Mouse (Mus musculus): ENCODE results near the gene Ppme1.

Ppme1 gene

DNA sequence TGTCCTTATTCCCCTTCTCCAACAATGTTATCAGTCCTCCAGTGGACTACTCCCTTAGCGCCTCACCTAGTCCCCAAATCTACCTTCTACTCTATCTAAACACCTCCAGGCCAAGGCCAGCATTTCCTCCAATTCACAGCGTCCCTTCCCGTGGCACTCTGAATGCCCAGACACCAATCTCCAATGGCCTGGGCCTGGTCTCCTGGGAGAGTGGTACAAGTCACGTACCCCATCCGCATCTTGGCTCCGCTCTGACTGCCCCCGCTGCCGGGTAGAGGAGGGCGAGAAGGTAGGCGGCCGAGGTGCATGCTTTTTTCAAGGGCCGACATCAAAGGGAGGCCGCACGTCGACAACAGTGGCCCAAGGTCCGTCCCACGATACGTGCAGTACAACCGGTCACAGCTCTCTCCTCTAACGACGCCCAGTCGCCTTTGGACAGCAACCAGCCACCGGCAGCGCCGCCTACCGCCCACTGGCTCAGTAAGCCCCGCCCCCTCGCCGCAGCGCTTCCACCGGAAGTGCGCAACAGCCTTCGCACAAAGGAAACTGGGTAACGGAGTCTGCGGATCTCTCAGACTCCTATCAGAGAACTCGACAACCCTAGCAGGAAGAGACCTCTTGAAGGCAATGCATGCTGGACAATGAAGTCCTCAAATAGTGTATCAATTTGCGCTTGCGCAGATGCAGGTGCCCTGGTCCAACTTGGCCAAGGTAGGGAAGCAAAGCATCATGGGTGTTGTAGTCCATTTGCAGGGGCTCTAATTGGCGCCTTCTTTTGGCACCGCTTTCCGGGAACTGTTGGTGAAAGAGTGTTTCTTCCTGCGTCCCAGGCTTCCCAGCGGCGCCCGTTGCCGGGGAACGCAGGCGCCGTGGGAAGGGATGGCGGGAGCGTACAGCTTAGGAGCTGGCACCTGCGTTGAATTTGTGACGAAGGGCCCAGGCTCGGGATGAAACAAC, at the start of gene Ppme1, which contains the start of gene C2cd3:
Ppme1 (minus strand) TSS at position 813 of the 957 bp plus-strand sequence.
C2cd3 (plus strand) TSS at position 739 of the 957 bp plus-strand sequence.
- DNase-seq (ENCODE audit: low spot score): peak; percentile 99

DNA sequence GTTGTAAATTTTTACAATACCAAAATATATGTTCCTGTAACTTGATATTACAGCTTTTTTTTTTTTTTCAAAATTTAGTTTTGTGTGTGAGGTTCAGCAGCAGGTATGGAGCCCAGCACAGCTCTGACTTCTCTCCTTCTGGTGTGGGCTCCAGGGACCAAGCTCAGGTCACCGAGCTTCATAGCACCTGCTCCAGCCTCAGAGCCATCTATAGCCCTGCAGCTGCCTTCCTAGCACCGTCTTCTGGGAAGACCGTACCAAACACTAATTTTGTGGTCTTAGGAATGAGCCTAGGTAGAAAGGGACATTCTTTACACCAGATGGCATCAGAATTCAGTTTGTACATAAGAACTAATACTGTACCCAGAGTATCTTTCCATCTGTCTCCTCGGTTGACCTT, 36.6 kb upstream of the Ppme1 start:
- no peak for DNase-seq (ENCODE audit: low spot score)

DNA sequence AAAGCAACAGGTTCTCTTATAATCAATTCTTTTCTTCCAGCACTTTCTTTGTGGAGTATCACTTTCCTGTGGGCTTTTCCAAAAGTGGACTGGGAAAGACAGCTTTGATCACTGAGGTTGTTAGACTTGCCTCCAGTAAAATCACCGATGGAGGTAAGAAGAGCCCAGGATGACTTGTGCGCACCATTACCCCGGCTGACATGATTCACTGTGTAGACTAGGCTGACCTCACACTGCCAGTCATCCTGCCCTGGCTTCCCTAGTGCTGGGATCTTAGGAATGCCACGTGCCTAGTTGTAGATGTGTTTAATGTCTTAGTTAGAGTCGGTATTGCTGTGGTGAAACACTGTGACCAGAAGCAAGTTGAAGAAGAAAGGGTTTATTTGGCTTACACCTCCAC, 35.6 kb upstream of the Ppme1 start:
- DNase-seq (ENCODE audit: low spot score): no peak

DNA sequence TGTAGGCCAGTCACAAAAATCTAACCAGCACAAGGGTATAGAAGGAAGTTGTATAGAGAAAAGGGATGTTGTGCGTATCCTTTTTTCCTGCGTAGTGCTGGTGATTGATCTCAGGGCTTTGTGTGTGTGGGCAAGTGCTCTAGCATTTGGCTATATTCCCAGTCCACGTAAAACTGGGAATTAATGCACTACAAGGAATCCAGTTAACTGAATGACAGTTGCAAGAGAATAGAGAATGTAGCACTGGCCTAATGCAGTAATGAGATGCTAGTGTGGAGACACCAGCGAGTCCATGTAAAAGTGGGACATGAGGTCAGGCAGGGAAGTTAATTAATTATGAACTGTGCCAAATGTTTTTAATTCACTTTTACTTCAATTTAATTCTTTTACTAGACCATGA, 30.6 kb upstream of the Ppme1 start:
- no peak for DNase-seq (ENCODE audit: low spot score)

DNA sequence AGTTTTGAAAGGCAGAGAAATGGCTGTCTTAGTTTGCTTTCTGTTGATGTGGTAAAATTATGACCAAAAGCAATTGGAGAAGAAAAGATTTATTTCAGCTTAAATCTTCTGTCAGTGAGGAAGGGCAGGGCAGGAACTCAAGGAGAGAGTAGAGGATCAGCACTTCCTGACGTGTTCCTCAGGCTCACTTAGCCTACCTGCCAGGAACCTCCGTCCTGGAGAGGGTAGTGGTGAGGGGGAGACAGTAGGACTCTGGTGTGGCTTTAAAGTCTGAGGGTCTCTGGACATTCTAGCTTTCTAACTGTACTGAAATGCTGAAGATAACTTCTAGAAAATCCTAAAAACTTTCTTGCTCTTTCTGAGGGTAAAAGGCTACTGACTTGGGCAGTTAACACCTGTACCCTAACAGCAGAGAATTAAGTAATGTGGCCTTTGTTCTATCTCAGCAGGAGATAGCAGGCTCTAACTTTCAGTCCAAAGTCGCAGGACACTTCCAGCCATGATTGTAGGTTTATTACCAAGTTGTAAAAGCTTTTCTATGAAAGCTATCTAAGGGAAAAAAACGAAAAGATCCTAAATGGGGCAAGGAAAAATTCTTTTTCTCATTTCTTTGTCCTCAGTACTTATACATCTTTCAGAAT, 28.9 kb upstream of the Ppme1 start:
- no peak for DNase-seq (ENCODE audit: low spot score)

DNA sequence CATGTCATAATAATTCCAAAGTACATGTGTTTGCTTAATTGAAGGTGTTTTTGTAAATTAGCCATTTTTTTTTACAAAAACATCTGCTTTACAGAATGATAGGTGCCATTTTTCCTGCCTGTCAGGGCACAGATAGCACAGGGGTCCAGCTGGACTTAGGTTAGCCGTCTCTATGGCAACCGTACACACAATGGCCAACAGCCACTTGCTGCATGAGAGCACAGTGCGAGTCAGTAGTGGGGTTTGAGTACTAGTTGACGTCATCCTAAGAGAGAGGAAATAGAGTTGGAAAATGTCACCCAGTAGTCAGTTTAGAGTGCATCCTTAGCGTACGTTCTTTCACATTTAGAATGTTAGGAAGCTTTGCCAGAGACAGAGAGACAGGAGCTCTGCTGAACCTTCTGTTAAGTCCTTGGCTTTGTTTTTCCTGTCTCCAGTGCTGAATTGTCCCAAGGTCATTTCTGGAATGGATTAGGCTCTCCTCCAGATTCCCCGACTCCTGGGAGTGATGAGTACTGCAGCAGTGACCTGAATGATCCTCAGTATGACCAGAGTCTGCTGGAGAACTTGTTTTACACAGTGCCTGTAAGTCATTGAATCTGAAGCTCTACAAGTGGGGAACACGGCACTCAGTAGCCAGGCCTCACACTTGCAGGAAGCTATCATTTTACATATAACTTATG, 27.3 kb upstream of the Ppme1 start:
- DNase-seq (ENCODE audit: low spot score): no peak

DNA sequence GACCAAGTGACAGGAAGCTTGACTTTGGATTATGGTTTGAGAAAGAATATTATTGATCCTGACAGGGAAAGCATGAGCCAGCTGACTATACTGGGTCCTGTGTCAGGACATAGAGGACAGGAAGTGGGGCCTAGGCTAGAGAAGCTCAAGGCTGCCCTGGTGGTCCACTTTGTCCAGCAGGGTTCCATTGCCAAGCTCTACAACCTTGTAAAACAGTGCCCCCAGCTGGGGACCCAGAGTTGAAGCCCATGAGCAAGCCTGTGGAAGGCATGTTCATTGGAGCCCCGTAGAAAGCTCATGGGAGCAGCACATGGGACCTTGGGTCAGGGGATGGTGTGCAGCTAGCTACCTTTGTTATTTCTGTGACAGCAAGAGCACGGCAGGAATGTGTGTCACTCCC, 20.2 kb upstream of the Ppme1 start:
- no peak for DNase-seq (ENCODE audit: low spot score)

DNA sequence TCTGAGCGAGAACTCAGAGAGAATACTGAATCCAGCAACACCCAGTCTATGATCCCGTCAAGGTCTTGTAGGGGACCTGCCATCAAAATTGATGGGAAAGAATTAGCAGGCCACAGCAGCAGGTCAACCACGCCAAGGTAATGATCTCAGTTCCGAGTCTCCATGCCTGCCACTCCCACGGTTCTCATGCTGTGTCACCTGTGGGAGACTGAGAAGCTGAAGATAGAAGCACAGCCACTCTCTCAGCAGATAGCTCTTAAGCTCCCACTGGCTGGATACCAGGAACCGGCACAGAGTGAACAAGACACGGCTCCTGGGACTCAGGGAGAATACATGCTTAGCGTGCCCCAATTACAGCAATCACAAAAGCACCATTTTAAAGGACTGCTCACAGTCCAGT, 18.1 kb upstream of the Ppme1 start:
- no peak for DNase-seq (ENCODE audit: low spot score)

DNA sequence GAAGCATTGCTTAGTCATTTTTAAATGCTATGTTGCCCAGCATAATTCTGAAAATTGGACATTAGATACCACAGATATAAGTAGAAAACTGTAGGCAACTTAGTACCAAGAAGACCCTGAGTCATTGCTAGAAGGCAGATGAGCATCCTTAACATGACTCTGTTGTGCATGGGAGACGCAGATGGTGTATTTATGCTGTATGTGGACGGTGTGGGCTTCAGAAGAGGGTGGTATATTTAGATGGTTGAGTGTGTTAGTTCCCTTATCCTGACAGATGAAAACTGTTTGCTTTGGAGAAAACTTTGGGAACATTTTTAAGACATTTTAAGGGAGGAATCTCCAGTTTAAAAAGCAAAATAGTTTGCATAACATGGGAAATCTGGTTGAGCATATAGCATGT, 16.1 kb upstream of the Ppme1 start:
- DNase-seq (ENCODE audit: low spot score): no peak

DNA sequence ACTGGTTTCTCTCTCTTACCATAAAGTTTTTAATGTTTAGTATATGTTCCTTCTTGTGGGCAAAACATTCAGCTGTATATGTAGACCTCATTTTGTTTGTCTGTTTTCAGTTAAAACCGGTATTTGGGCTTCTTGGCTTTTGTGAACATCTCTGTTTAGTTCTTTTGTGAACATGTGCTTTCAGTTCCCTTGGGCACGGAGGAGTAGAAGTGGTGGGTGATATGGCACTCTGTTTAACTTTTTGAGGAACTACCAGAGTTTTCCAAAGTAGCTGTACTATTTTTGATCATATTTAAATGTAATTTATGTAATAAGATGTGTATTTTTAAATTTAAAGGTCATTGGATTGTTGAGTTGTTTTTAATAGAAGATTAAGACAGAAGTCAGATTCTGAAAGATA, 11.1 kb upstream of the Ppme1 start:
- no peak for DNase-seq (ENCODE audit: low spot score)

DNA sequence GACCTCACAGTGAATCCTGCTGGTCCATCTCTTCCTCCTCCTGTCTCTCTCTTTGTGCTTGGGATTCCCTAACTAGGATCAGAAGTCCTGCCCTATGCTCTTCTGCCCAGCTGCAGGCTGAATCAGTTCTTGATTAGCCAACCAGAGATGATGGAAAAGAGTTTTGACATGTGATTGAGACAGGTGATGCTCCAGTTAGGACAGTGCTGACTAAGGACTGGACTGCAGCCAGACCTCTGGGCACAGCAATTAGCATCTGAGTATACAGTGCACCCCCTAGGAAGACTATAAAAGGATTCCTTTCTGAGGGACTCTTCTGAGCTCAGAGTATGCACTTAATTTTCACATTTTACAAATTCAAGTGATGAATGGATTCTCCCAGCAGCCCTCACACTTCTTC, 9.1 kb upstream of the Ppme1 start:
- DNase-seq (ENCODE audit: low spot score): no peak

DNA sequence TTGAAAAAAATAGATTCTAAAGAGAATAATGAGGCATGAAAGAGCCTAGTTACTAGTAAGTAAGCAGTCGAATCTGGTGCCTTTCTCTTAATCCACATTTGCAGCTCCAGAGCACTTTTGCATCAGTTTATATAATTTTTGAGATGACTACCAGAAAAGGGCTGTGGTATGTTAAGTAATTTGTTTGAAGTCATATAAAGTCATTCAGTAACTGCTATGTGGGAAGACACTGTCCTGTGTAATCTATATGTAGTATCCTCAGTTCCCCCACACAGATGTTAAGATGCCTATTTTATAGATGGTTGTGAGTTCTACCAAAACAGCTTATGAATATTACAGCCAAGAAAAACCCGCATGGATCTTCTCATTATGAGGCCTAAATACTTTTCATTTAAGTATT, 6.2 kb upstream of the Ppme1 start:
- no peak for DNase-seq (ENCODE audit: low spot score)

DNA sequence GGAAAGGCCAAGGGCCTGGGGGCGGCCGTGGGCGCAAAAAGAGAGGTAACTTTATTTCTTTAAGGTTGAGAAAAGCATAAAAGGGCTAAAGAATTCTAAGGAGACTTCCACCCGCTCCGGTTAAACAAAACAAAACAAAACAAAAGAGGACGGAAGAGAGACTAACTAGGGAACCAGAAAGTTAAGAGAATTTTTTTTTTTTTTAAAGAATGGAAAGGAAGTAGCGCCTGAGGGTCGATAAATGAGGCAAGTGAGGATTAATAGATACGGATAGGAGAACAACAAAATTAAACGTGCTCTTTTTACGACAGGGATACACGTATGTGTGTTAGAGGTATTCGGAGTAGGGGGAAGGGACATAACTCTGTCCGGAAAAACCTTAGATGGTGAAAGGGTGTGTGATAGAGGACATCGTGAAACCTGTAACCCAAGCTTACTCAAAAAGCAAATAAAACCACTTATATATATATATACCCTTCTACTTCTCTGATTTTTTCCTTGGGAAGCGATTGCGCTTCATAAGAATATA, 409 bp upstream of the Ppme1 start:
- no peak for DNase-seq (ENCODE audit: low spot score)

DNA sequence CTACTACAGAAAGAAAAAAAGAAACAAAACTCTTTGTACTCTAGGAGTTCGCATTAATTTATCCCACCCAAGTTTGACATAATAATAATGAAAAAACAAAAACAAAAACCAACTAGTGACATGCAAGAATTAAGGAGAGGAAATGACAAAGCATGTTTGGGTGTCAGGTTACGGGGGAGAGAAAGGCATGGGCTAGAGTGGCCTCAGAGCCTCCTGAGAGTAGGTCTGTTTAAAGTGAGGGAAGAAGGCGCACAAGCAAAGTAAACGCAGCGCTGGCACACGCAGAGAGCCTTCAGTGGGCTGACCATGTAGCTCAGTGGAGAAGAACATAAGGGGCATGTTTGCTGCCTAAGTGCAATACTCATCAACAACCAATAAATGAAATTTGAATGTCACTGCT, 7.2 kb downstream of the Ppme1 start:
- DNase-seq (ENCODE audit: low spot score): no peak

DNA sequence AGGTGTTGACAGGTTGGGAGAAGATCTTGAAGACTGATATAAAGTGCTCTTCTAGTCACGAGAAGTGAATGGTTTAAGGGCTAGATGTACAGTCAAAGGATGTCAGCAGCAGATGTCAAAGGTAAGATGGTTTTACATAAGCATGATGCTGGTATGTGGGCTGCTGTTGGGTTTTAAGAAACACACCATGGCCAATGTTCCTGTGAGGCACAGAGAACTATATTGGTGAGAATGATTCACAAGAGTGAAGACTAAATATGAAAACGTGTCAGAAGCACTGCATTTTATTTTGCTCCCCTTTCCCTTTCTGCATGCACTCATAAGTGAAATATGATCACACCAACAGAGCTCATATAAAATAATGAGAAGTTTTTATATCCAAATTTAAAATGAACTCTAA, 8.9 kb downstream of the Ppme1 start:
- no peak for DNase-seq (ENCODE audit: low spot score)

DNA sequence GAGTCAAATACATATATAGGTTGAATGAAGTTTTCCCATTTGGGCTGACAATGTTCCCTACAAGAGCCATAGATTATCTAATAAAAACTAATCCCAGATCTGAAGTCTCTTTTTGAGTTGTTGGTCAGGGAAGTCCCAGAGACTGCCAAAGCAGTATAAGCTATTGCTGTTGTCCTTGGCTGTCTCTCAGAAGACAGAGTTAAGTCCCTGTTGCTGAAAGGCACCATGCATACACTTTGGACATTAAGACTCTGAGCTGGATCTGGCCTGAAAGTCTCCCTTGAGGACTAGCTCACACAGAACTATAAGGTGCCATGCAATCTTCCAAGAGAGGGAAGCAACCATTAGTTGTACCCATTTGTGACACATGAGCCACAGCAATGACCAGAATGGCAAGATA, 14.3 kb downstream of the Ppme1 start:
- no peak for DNase-seq (ENCODE audit: low spot score)

DNA sequence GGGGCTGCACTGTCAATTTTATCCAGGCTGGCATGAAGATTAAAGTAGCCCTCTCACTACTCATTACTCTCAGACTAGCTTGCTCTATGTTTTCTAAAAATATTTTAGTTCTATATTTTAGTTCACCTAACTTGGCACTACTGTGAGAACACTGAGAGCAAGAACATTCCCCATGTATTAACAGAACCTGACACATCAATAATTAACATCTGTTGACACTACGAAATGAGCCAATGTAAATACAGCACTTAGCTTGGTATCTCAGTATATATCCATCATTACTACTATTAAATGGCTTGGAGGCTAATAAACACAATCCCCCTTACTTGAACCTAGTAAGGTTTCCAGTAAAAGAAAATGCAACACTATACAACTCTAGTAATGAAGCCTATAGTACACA, 15.3 kb downstream of the Ppme1 start:
- no peak for DNase-seq (ENCODE audit: low spot score)

DNA sequence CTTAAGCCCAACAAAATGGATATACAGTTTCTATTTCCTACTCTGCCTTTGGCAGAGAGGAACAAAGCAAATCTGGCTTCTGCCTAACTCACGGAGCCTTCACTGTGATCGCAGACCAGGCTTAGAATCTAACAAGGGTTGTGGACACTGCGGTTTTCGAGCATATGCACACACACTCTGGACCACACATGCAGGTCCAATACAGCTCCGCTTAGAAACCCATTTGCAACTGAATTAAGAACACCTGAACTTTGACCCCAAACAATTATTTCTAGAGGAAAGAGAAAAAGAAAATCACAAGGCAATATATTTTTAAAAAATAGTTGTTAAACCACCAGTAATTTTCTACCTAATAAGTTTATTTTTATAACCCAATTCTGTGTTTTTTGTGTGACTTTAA, 15.8 kb downstream of the Ppme1 start:
- DNase-seq (ENCODE audit: low spot score): no peak

DNA sequence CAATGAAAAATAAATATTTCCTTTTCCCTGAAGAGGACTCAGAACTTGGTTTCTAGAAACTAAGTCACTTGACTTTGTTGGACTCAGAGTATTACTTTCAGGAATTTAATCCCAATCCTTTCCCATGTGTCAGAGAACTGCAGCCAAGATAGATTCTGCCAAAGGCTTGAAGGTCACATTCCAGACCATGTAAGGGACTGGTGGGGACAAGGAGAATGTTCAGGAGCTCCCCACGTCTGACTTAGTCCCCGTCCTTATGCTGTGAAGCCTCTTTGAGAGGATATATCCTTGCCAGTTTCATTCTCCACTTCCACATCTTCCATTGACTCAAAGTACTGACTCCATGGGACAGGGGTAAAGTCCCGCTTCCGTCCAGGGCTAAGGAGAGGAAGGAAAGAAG, 17.1 kb downstream of the Ppme1 start:
- DNase-seq (ENCODE audit: low spot score): no peak

DNA sequence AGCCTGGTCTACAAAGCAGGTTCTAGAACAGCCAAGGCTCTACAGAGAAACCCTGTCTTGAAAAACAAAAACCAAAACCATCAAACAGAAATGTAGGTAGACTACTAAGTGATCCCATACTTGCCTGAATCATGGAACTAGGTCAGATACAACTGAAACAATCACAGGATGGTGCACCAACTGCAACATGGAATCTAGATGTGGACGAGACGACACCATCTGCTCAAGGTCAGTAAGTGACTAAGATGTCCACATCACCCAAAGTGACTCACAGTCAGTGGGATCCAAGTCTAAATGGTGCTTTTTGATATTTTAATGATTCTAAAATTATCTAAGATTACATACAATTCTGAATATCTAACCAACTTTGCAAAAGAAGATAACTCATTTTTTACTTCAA, 36.2 kb downstream of the Ppme1 start:
- no peak for DNase-seq (ENCODE audit: low spot score)

DNA sequence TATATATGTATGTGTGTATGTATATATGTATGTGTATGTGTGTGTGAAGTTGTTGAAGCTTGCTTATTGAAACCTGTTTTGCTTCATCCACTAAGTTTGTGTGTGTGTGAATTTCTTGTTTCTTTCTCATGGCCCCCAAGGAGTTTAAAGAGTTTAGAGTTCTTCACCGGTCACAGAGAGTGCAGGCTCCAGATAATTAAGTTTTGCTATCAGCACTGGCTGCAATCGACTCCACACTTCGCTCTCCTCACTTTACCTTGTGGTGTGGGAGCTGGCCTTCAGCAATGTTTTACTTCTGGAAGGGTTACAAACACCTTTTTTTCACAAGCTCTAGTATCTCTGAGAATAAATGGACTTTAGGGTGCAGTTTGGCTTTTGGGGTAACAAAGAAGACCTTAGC, 40.8 kb downstream of the Ppme1 start:
- DNase-seq (ENCODE audit: low spot score): no peak

DNA sequence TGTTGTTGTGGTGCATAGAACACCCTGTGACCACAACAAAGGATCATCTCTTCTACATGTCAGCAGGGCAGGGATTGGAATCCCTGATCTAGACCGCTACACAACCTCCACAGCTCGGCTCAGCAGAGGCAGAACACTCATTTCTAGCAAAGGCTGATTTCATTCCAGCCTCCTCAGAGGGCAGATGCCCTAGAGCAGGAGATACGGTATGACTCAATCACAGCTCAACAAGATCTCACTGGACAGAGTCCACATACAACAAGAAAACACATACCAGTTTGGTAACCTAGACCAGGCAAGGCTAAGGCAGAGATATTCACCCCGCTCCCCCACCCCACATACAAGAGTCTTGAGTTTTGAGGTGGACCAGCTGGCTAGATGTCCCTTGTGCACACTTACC, 43.5 kb downstream of the Ppme1 start:
- DNase-seq (ENCODE audit: low spot score): no peak

DNA sequence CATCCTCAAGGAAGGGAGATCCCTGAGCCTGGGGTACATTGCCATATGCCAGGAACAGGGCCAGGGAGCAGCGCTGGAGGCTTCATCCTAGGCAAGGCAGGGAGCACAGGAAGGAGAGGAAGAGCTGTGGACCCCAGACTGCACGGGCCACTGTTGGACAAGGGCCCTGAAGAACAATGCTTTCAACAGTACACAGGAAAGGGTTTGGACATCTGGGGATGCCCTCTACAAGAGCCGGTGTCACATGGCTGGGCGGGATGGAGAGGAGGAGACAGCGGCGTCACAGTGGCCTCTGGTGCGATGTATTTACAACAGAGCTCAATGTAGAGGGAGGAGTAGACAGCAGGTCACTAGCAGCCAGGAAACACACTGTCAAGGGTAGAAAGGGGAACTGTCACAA, 44.6 kb downstream of the Ppme1 start:
- no peak for DNase-seq (ENCODE audit: low spot score)

Measured in left cerebral cortex, adult 11 months (tissue).